9 mouse cellular contexts compared by ENCODE assay signal in the genomic region with DNA sequence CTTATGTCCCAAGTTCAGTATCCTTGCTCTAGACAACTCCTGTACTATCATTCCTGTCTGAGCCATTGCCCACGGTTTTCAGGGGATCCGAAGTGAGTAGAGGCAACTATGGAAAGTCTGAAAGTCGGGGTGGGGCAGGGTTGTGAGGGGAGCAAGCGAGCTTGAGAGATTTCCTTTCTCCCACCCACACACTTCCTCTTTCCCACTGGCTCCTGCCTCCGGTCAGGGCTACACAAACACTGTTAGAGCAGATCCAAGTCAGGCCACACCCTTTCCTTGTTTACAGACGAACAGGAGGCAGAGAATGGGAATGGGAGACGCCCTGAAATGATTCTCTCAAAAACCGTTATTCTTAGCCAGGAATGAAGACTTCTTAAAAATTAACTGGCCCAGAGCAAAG. TPM values are rescaled to one million over a fixed set of nuclear protein-coding genes. Genes with fewer than 3 reads are reported as not detected.
DNase-seq lines count a peak whose midpoint lies in the region; ATAC-seq and TF ChIP-seq lines count a peak whose summit lies in the region.
"Had no signal": no experiment of that assay in that cellular context is flagged by ENCODE, and none has a peak within 500 bp of the region (broad histone marks: within the 10 kb centered on the region; RNA-seq: fewer than 3 reads in every experiment).

No protein-coding gene starts in this region.

- no peaks in the 10 kb centered on the region for H3K9me3 ChIP-seq in forebrain, embryonic 10.5 days
- H3K9me3 ChIP-seq: embryonic facial prominence, embryonic 12.5 days; neural tube, embryonic 13.5 days had no signal

- H3K27ac ChIP-seq in forebrain, embryonic 10.5 days: no peak overlapping the region
- H3K27ac ChIP-seq: embryonic facial prominence, embryonic 12.5 days; neural tube, embryonic 13.5 days had no signal

- TF ChIP-seq POLR2A in lung, adult 2 months (IDR thresholded peaks at IDR 0.05; ENCODE audit: borderline replicate concordance, extremely low read depth, low read depth, low read length): peak; percentile 61; the same call in 1 of the 2 replicates

- no peak overlapping the region for H3K4me3 ChIP-seq in lung, adult 2 months (replicated peaks; ENCODE audit: extremely low read depth, low read depth, low read length)
- no peak overlapping the region for H3K4me3 ChIP-seq in forebrain, embryonic 10.5 days
- H3K4me3 ChIP-seq: embryonic facial prominence, embryonic 12.5 days; neural tube, embryonic 13.5 days had no signal

- H3K27me3 ChIP-seq in forebrain, embryonic 10.5 days (ENCODE audit: poor library complexity, severe bottlenecking): no peaks in the 10 kb centered on the region
- H3K27me3 ChIP-seq: embryonic facial prominence, embryonic 12.5 days; neural tube, embryonic 13.5 days had no signal

- TF ChIP-seq CTCF in lung, adult 2 months (IDR thresholded peaks at IDR 0.05; ENCODE audit: insufficient read depth, low read length): no peak

- no peaks in the 10 kb centered on the region for H3K36me3 ChIP-seq in forebrain, embryonic 10.5 days (replicated peaks)
- H3K36me3 ChIP-seq: embryonic facial prominence, embryonic 12.5 days; neural tube, embryonic 13.5 days had no signal

- intact Hi-C loops in heart, postnatal 10 days (cut with DNase I): loop anchor here (1.0 kb wide), 1 partner anchor 74 kb away; no protein-coding TSS in a partner anchor

- WGBS in lung, adult 2 months: 6% methylated on average over 8 of the region's 8 CpGs
- 63% methylated on average over 8 of the region's 8 CpGs for WGBS in forebrain, embryonic 10.5 days

- H3K4me1 ChIP-seq in lung, adult 2 months (ENCODE audit: control insufficient read depth, insufficient read depth, low read length): peaks cover 36% of the 10 kb centered on the region
- 0 out of 2 replicates have a peak, but pooled peaks cover 6% of the 10 kb centered on the region for H3K4me1 ChIP-seq in forebrain, embryonic 10.5 days
- H3K4me1 ChIP-seq: embryonic facial prominence, embryonic 12.5 days; neural tube, embryonic 13.5 days had no signal

- DNase-seq in NIH3T3 (ENCODE audit: low read depth): peak; percentile 56
- peak; percentile 80 to 82 for DNase-seq in heart, postnatal 10 days
- DNase-seq in lung, adult 2 months: peak; percentile 53
- no peak for DNase-seq in cerebellum, adult 18-20 months
- DNase-seq in layer of hippocampus, adult 9-11 months: no peak
- no peak for DNase-seq in forebrain, embryonic 10.5 days (ENCODE audit: extremely low spot score, low spot score)

- ATAC-seq in common myeloid progenitor, adult 5-6 weeks (replicated peaks; ENCODE audit: low read depth, poor library complexity, severe bottlenecking): 0 out of 2 replicates have a peak, but pooled peaks have one; percentile 32

RNA-seq across cellular contexts. Expression of a gene that starts 23.2 kb away (rescaled TPM):
- 121 and 147 TPM in 2 replicates for total RNA-seq in common myeloid progenitor, adult 5-6 weeks (2017)
- total RNA-seq in heart, postnatal 10 days (2021): 100 to 1,000 TPM; 571 to 593 TPM
- 222 and 294 TPM in 2 replicates for polyA plus RNA-seq in lung, adult 2 months (2012; rRNA removed)
- polyA plus RNA-seq in forebrain, embryonic 10.5 days (2016; fragmentation: Nextera tagmentation; extraction: Ambion mirVana): 57.3 and 59.4 TPM in 2 replicates

Comparison
In these comparisons a context has a peak if more than half of its experiments do, and no peak if none do; other contexts are left out.
1. DNase-seq: peak in NIH3T3 (single experiment), heart, postnatal 10 days (2 of 2) and lung, adult 2 months (single experiment); none in cerebellum, adult 18-20 months (0 of 2), layer of hippocampus, adult 9-11 months (single experiment) and forebrain, embryonic 10.5 days (single experiment).